Mouse (Mus musculus) olfactory bulb, adult 2 months (tissue): ENCODE measurements at regions not wholly inside any gene's neighbourhood (a gene's known extent, or its start where the extent isn't known, plus 50 kb on each side); places are given as distances from the start of the nearest gene placed in this dataset.

ENCODE experiments used
- CTCF ChIP-seq: fragments of 200-500 bp; IDR thresholded peaks from 2 replicates; pipeline ENCODE4 v1.5.1; 2012; ENCODE audit warnings: low read depth, mild to moderate bottlenecking, low read length, moderate library complexity; ENCODE audit not compliant: insufficient read depth
- POLR2A ChIP-seq: fragments of 200-500 bp; IDR thresholded peaks from 2 replicates; pipeline ENCODE4 v1.6.1; 2012; ENCODE audit warnings: mild to moderate bottlenecking, low read depth, low read length, moderate library complexity; ENCODE audit not compliant: insufficient read depth

DNA sequence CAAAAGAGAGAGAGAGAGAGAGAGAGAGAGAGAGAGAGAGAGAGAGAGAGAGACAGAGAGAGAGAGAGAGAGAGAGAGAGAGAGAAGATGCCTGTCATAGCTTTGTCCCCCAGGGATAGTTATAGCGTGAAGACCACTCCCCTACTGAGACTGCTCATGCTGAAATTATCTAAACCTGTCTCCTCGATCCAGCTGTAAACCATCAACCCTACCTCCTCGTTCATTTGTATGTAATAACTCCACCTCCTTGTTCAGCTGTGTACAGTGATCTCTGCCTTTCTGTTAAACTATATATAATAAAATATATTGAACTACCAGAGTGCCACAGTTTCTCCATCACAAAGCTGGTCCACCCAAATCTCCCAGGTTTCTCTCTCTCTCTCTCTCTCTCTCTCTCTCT lies 53.2 kb upstream of the Cd180 start:
- TF ChIP-seq POLR2A (no peak), CTCF (no peak)
